Mouse (Mus musculus) spleen, adult 18-20 months (tissue): ENCODE data around the gene Zfp664.

Experiments
- DNase-seq, 2 experiments: peaks; one replicate each; pipeline ENCODE4 v3.0.0; 2022; ENCODE audit warnings: mixed read lengths in 2 of 2

Gene Zfp664

GRCm38 (mm10) chr5:124862013-124862866 is at the start of gene Zfp664, which contains the start of gene Ccdc92:
Gene Zfp664 (plus strand): TSS chr5:124862691.
Gene Ccdc92 (minus strand): TSS chr5:124862424.
- peak; percentile 98 for DNase-seq

- DNase-seq = no peak
Observed at GRCm38 (mm10) chr5:124814797-124815196, 47.7 kb upstream of the Zfp664 start.

GRCm38 (mm10) chr5:124817050-124817449 is 45.4 kb upstream of the Zfp664 start:
- no peak for DNase-seq

GRCm38 (mm10) chr5:124822128-124822894 is 40.2 kb upstream of the Zfp664 start:
- no peak for DNase-seq

GRCm38 (mm10) chr5:124830331-124830730 is 32.2 kb upstream of the Zfp664 start:
- no peak for DNase-seq

- DNase-seq = no peak
Observed at GRCm38 (mm10) chr5:124835218-124835617, 27.3 kb upstream of the Zfp664 start.

GRCm38 (mm10) chr5:124836075-124836474 is 26.4 kb upstream of the Zfp664 start:
- no peak for DNase-seq

- DNase-seq = no peak
Observed at GRCm38 (mm10) chr5:124836621-124837020, 25.9 kb upstream of the Zfp664 start.

GRCm38 (mm10) chr5:124840202-124840601 is 22.3 kb upstream of the Zfp664 start:
- no peak for DNase-seq

GRCm38 (mm10) chr5:124840669-124841068 is 21.8 kb upstream of the Zfp664 start:
- DNase-seq = no peak

GRCm38 (mm10) chr5:124843386-124843785 is 19.1 kb upstream of the Zfp664 start:
- DNase-seq = no peak

- DNase-seq = no peak
Observed at GRCm38 (mm10) chr5:124844929-124845328, 17.6 kb upstream of the Zfp664 start.

- DNase-seq = no peak
Observed at GRCm38 (mm10) chr5:124847014-124847413, 15.5 kb upstream of the Zfp664 start.

- DNase-seq = no peak
Observed at GRCm38 (mm10) chr5:124848994-124849393, 13.5 kb upstream of the Zfp664 start.

GRCm38 (mm10) chr5:124851572-124851971 is 10.9 kb upstream of the Zfp664 start:
- DNase-seq = no peak

GRCm38 (mm10) chr5:124852294-124852693 is 10.2 kb upstream of the Zfp664 start:
- no peak for DNase-seq

- no peak for DNase-seq
Observed at GRCm38 (mm10) chr5:124853079-124853478, 9.4 kb upstream of the Zfp664 start.

- no peak for DNase-seq
Observed at GRCm38 (mm10) chr5:124854202-124854601, 8.3 kb upstream of the Zfp664 start.

- DNase-seq = no peak
Observed at GRCm38 (mm10) chr5:124860013-124860412, 2.5 kb upstream of the Zfp664 start.

GRCm38 (mm10) chr5:124861463-124861862 is 1.0 kb upstream of the Zfp664 start:
- peak; percentile 16 to 31 for DNase-seq

GRCm38 (mm10) chr5:124862871-124863741 is 615 bp downstream of the Zfp664 start:
- DNase-seq = peak; percentile 11 to 40

- peak; percentile 28 to 65 for DNase-seq
Observed at GRCm38 (mm10) chr5:124868981-124869380, 6.5 kb downstream of the Zfp664 start.

- no peak for DNase-seq
Observed at GRCm38 (mm10) chr5:124872033-124872432, 9.5 kb downstream of the Zfp664 start.
